Mouse (Mus musculus) MEL-GATA-1-ER (cell line): ENCODE data around the gene Psmb2.

Source experiments
- DNase-seq: peaks from one replicate; pipeline ENCODE4 v3.0.0-alpha.2; 2012; ENCODE audit warnings: low read depth; ENCODE audit errors: extremely low read depth

Gene Psmb2

DNA sequence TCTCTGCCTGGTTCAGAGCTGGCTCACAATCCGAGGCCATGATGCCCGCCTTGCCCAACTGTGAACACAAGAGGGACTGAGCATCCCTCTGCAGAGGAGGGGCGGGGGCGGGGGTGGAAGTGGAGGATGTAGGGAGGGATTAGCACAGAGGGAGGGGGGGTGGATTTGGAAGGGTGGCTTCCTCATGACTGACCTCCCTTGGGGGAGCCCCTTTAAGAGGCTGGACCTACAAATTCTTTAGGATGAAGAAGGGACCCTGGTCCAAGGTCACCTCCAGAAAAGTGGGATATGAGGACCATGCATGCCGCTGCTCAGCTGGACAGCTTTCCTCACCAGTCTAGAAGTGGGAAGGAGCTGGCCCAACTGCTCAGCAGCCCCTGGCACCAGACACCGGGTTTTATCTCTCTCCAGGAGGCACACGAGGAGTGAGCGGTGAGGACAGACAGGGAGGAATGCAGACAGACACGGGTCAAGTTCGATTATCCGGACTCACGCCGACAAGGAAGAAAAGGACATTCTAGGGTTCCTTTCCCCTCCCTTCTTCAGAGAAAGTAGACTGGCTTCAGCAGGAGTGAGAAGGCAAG, 74.7 kb downstream of the Psmb2 start:
- peak; percentile 11 for DNase-seq

DNA sequence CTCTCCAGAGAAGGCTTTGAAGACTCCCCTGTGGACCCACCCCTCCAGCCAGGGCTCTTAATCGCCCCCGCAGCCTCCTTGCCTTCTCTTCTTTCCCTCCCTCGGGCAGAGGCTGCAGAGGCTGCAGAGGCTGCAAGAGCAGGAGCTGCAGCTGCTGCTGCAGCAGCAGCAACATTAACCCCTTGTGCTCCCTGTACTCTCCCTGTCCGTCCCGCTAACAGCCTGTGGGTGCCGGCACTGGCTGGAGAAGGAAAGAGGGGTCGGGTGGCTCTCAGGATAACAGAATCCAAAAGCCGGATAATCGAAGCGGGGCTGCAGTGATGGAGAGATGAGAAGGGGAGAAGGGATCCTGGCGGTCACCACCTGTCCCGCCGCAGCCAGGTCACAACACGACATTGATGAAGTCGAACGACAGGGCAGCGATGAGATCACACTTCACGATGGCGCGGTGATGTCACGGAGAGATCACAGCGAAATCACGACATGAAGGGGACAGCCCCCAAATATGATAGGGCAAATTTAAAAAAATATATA, 75.2 kb downstream of the Psmb2 start:
- DNase-seq = no peak

DNA sequence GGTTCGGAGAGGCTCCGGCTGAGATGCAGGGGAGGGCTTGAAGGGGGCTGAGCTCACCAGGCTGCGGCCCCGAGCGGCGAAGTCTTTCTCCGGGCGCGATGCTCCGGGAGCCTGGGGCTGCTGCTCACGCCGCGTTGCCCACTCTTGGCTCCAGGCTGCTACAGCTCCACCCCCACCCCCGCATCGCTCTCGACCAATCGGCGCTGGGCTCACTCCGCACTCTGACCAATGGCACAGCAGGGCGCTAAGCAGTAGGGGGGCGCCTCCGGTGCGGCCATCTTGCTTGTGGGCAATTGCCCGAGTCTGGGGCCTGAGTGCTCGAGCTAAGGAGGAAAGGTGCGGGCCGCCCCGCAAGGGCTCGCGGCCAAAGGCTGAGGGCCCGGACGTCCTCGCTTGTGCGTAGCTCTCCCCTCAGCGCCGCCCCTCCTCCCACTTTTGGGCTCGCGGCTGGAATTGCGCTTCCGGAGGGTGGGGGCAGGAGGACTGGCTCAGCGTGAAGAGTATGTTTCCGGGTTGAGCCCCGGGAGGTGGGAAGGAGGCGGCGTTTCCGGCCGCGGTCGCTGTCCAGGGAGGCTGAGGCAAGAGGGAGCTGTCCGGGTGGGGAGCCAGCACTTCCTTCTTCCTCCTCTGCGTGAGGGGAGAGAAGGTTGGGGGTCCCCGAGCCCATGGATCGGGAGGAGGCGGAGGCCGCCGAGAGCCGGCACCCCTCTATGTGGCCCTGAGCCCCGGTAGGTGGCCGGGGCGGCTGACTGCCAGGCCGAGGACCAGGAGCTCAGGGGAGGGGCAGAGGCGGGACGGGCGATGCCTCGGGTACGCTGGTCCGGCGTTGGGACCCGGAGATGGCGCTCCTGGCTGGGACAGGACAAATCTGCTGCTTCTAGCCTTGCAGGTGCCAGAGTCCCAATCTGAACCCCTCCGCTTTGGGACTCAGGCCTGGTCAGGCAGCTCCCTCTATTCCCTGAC, 76.1 kb downstream of the Psmb2 start, which contains the start of the genes Ncdn and AU040320:
Gene Ncdn (minus strand): TSS at position 171 of the 963 bp plus-strand sequence.
Gene AU040320 (plus strand): TSS at position 277 of the 963 bp plus-strand sequence.
- DNase-seq = peak; percentile 86

DNA sequence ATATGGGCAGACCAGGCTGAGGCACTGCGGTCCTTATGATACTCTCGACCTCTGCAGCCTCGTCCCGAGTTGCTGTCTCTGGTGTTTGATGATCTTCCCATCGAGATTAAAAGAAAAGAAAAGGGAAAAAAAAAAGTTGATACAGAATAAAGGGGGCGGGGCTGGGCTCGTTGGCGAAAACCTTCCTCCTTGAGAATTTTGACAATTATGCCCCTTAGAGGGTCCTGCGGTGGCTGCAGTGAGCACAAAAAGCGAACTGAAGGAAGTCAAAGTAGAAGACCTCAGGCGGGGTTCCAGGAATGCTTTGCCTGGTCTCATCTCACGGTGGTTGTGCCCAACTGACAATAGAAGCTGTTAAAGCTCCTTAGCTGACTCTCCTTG, 76.8 kb downstream of the Psmb2 start:
- DNase-seq = peak; percentile 7

DNA sequence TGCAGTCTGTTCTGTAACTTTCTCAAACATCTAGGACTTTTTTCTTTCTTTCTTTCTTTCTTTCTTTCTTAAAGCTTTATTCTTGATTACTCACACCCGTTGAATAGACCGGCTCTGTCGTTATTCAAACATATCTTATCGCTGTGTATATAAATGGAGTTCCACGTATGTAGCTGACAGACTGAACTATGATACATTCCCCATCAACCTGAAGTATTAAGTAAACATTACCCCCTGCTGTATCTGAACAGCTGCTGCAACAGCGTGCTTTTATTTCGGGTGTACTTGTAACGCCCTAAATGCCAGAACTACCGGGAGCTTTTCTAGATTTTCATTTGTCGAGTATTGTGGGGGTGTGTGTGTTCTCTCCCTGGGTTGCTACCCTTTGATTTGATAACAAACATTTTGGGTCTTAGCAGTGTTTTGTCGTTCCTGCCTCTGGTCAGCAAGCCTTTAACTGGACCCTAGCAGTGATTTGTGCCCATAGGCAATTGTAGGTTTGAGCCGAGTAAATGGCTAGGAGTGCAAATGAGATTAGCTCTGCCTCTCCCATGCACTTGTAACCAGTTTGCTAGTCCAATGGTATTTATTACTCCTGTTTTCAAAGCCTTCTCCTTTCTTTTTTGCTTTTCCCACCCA, 77.4 kb downstream of the Psmb2 start:
- DNase-seq = no peak

DNA sequence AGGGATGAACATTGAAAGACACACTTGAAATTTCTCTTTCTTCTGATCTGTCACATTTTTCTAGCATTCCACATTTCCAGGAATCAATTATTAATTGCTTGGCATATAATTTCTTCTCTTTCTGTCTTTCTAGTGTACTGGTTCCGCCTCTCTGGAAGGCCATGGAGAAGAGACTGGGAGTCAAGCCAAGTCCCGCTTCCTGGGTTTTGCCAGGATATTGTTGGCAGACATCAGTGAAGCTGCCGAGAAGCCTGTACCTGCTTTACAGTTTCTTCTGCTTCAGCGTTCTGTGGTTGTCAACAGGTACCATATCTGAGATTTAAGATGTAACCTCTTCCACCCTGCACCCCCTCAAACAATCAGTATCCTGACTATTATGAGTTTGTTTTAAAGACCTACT, 79.3 kb downstream of the Psmb2 start:
- no peak for DNase-seq

DNA sequence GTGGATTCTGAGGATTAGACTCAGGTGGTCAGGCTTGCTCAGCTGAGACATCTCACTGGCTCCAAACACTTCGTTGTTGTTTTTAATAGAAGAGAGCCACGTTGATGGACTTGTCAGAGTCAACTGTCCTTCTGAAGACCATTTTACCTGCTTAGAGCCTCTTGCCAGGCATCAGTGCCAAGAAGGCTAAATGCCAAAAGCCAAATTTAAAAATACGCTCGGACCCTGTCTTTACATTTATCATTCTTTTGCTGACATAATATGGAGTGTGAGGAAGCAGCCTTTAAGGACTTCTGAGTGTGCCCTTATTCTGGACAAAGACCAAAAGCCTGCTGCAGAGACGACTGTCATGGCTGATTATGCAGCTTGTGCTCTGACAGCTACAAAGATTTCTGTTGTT, 80.9 kb downstream of the Psmb2 start:
- DNase-seq = no peak
